In the genomic region with DNA sequence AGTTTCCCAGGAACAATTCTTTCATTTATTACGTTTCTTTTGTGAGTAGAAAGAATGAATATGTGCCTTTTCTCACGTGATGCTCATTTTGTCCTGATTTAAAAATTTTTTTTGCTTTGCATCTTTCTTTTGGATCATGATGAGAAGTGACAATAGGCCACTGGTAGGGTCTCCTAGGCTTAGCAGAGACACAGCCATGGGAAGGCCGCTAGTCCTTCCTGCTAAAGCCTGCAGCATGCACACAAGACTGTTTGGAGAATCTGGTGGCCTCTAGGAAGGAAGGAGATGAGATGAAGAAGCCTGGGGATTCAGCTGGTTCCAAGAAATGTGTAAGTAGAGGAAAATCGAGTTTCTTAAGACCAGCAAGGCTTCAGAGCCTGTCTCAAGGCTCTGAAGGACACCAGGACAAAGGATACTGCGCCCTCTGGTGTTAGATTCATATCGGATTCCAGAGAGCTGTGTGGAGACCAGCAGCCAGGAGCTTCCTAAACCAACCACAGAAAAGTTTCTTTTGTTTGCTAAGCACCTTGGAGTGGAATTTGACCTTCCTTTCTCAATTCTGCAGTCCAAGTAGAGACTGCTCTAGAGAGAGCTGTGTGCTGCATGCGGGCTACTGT, we compare ENCODE assay signal across 8 mouse cellular contexts.
A peak's percentile ranks its signal among the peaks of the same experiment; 100 is the strongest.
DNase-seq lines count a peak whose midpoint lies in the region; ATAC-seq lines count a peak whose summit lies in the region.

No protein-coding gene starts in this region.

- H3K9ac ChIP-seq in embryonic facial prominence, embryonic 11.5 days (replicated peaks; ENCODE audit: low read length) = no peak overlapping the region
- peak overlapping the region; percentile 55 for H3K9ac ChIP-seq in heart, embryonic 13.5 days
- no peak overlapping the region for H3K9ac ChIP-seq in kidney, embryonic 15.5 days
- H3K9ac ChIP-seq in limb, embryonic 15.5 days = no peak overlapping the region
- no peak overlapping the region for H3K9ac ChIP-seq in neural tube, embryonic 12.5 days

- H3K4me3 ChIP-seq in embryonic facial prominence, embryonic 11.5 days (ENCODE audit: low read depth, low read length) = no peak overlapping the region
- no peak overlapping the region for H3K4me3 ChIP-seq in heart, embryonic 13.5 days
- no peak overlapping the region for H3K4me3 ChIP-seq in kidney, embryonic 15.5 days (replicated peaks)
- no peak overlapping the region for H3K4me3 ChIP-seq in limb, embryonic 15.5 days
- H3K4me3 ChIP-seq in neural tube, embryonic 12.5 days = no peak overlapping the region

- H3K36me3 ChIP-seq in embryonic facial prominence, embryonic 11.5 days (replicated peaks; ENCODE audit: control insufficient read depth, insufficient read depth, low read depth, low read length) = no peaks in the 10 kb centered on the region
- peaks cover 8% of the 10 kb centered on the region for H3K36me3 ChIP-seq in heart, embryonic 13.5 days
- no peaks in the 10 kb centered on the region for H3K36me3 ChIP-seq in kidney, embryonic 15.5 days
- H3K36me3 ChIP-seq in limb, embryonic 15.5 days = no peaks in the 10 kb centered on the region
- no peaks in the 10 kb centered on the region for H3K36me3 ChIP-seq in neural tube, embryonic 12.5 days

- WGBS in embryonic facial prominence, embryonic 11.5 days = 32% methylated on average over 7 of the region's 7 CpGs
- WGBS in heart, embryonic 13.5 days = 30% methylated on average over 7 of the region's 7 CpGs
- 32% methylated on average over 7 of the region's 7 CpGs for WGBS in kidney, embryonic 15.5 days
- WGBS in limb, embryonic 15.5 days = 30% methylated on average over 7 of the region's 7 CpGs
- WGBS in neural tube, embryonic 12.5 days = 29% methylated on average over 7 of the region's 7 CpGs

- DNase-seq in 416B (ENCODE audit: low read depth) = peak; percentile 72
- DNase-seq in adrenal gland, postnatal 10 days = peak; percentile 85
- peak; percentile 95 for DNase-seq in embryonic facial prominence, embryonic 11.5 days (ENCODE audit: low spot score)
- DNase-seq in urinary bladder, postnatal 36 days (ENCODE audit: low spot score in 2 of 2) = peak; percentile 57 to 76

- H3K9me3 ChIP-seq in embryonic facial prominence, embryonic 11.5 days (replicated peaks; ENCODE audit: control insufficient read depth, low read length) = no peaks in the 10 kb centered on the region
- H3K9me3 ChIP-seq in heart, embryonic 13.5 days = no peaks in the 10 kb centered on the region
- H3K9me3 ChIP-seq in kidney, embryonic 15.5 days (replicated peaks) = no peaks in the 10 kb centered on the region
- H3K9me3 ChIP-seq in limb, embryonic 15.5 days = no peaks in the 10 kb centered on the region
- no peaks in the 10 kb centered on the region for H3K9me3 ChIP-seq in neural tube, embryonic 12.5 days

- H3K27ac ChIP-seq in embryonic facial prominence, embryonic 11.5 days (replicated peaks; ENCODE audit: low read depth, low read length) = no peak overlapping the region
- H3K27ac ChIP-seq in heart, embryonic 13.5 days (replicated peaks) = peak overlapping the region; percentile 34
- no peak overlapping the region for H3K27ac ChIP-seq in kidney, embryonic 15.5 days
- H3K27ac ChIP-seq in limb, embryonic 15.5 days = peak overlapping the region; percentile 51; the same call in 1 of the 2 replicates
- H3K27ac ChIP-seq in neural tube, embryonic 12.5 days = no peak overlapping the region

- H3K27me3 ChIP-seq in embryonic facial prominence, embryonic 11.5 days (ENCODE audit: control insufficient read depth, insufficient read depth, low read length) = 0 out of 2 replicates have a peak, but pooled peaks cover 2% of the 10 kb centered on the region
- no peaks in the 10 kb centered on the region for H3K27me3 ChIP-seq in heart, embryonic 13.5 days (replicated peaks)
- peaks cover 61% of the 10 kb centered on the region for H3K27me3 ChIP-seq in kidney, embryonic 15.5 days
- H3K27me3 ChIP-seq in limb, embryonic 15.5 days = no peaks in the 10 kb centered on the region
- H3K27me3 ChIP-seq in neural tube, embryonic 12.5 days (replicated peaks) = peaks cover 6% of the 10 kb centered on the region; the same call in 1 of the 2 replicates

- H3K4me2 ChIP-seq in embryonic facial prominence, embryonic 11.5 days (ENCODE audit: low read depth, low read length) = no peak overlapping the region
- H3K4me2 ChIP-seq in heart, embryonic 13.5 days = no peak overlapping the region
- H3K4me2 ChIP-seq in kidney, embryonic 15.5 days = no peak overlapping the region
- no peak overlapping the region for H3K4me2 ChIP-seq in limb, embryonic 15.5 days
- H3K4me2 ChIP-seq in neural tube, embryonic 12.5 days (replicated peaks) = no peak overlapping the region

- peak; percentile 72; the same call in 1 of the 2 replicates for ATAC-seq in embryonic facial prominence, embryonic 11.5 days (replicated peaks; ENCODE audit: insufficient number of reproducible peaks, low FRiP score, low TSS enrichment, low read depth)
- ATAC-seq in heart, embryonic 13.5 days (ENCODE audit: extremely low read depth, insufficient number of reproducible peaks, low FRiP score, low TSS enrichment) = no peak
- ATAC-seq in kidney, embryonic 15.5 days (replicated peaks; ENCODE audit: low FRiP score) = peak; percentile 84
- no peak for ATAC-seq in limb, embryonic 15.5 days (ENCODE audit: insufficient number of reproducible peaks, low FRiP score, low TSS enrichment, low read depth)
- peak; percentile 61; the same call in 1 of the 2 replicates for ATAC-seq in neural tube, embryonic 12.5 days (ENCODE audit: low FRiP score, low read depth)

- peaks cover 4% of the 10 kb centered on the region; the same call in 1 of the 2 replicates for H3K4me1 ChIP-seq in embryonic facial prominence, embryonic 11.5 days (ENCODE audit: control insufficient read depth, insufficient read depth, low read length)
- peaks cover 56% of the 10 kb centered on the region for H3K4me1 ChIP-seq in heart, embryonic 13.5 days
- peaks cover 22% of the 10 kb centered on the region for H3K4me1 ChIP-seq in kidney, embryonic 15.5 days
- peaks cover 37% of the 10 kb centered on the region for H3K4me1 ChIP-seq in limb, embryonic 15.5 days
- H3K4me1 ChIP-seq in neural tube, embryonic 12.5 days = peaks cover 28% of the 10 kb centered on the region

Comparison
In these comparisons a context has a peak if more than half of its experiments do, and no peak if none do; other contexts are left out.
1. ATAC-seq: peak in embryonic facial prominence, embryonic 11.5 days (single experiment), kidney, embryonic 15.5 days (single experiment) and neural tube, embryonic 12.5 days (single experiment); none in heart, embryonic 13.5 days (single experiment) and limb, embryonic 15.5 days (single experiment).
2. H3K27ac ChIP-seq: peak in heart, embryonic 13.5 days (single experiment) and limb, embryonic 15.5 days (single experiment); none in embryonic facial prominence, embryonic 11.5 days (single experiment), kidney, embryonic 15.5 days (single experiment) and neural tube, embryonic 12.5 days (single experiment).
3. Peak in every context shown above with its lines, with median percentiles within 50 percentile points of each other: DNase-seq.